Mouse (Mus musculus) retina, embryonic 14.5 days (tissue): ENCODE measurements around the gene Kifc5b.
"Not testable (repeated sequence)": the region's sequence is repeated elsewhere in the genome, so short reads cannot be mapped to it uniquely, and the experiment has no call there.

Source experiments
- DNase-seq: peaks from one replicate; pipeline ENCODE4 v3.0.0-alpha.2; 2015; ENCODE audit warnings: low spot score

The Kifc5b gene

DNA sequence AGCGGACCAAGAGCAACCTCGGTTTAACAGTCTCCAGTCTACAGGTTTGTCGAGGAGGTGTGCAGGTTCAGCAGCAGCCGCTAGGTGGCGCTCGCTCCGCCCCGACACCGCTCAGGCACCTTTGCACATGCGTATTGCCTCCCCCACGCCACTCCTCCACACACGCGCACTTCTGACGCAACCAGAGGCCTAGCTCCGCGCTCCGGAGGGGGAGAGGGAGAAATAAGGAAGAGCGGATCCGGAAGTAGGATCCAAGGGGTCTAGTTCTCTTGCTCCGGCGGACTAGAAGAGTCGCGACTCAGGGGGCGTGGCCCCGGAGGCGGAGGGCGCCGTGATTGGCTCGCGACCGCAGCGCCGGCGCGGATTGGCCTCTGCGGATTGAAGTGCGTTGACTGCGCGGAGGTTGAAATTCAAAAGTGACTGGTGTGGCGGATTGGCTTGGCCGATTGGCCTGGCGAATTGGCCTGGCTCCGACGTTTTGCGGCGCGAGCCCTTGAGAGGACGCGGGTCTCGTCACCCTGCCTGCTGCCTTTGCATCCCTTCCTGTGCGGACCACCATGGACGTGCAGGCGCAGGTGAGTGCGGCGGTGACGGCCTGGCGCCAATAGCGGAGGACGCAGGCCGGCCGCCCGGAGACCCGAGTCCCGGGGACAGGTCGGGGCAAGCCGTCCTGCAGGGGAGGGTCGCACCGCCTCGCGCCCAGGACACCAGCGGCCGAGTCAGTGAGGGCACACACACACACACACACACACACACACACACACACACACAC, at the start of gene Kifc5b:
Gene Kifc5b, plus strand, starts transcription at position 381 of the 772 bp plus-strand sequence.
- peak; percentile 100 for DNase-seq

DNA sequence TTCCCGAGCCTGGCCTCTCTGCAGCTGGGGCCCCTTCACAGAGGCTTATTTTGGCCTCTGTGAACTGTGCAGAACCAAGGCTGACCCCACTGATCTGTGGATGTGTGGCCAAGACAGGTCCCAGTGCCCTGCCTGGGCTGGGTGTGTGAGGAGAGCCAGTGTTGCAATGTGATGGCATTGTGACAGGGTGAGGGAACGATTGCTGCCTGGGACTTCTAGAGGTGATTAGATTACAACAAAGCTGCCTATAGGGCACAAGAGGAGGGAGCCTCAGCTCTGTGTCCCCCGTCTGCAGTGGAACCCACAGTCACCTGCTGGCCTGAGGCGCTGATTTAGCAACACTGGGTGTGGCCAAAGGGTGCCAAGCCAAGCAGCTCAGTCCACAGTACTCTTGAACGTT, 48.1 kb upstream of the Kifc5b start:
- DNase-seq = no peak

DNA sequence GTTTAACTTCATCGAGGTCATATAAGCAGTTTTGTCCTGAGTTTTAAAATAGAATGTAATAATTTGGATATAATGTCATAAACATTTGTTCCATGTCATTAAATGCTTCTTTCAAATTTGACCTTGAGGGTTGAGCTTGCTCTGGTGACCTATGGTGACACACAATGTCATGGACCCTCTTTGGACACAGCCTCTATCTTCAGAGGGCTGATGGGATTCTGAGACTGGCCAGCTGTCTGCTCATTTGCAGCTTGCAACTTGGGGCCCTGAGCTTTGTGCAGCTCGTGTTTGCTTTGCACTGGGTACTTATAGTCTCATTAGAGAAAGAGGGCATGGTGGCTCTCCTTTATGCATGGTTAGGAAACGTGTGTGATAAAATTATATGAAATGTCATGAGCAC, 44.0 kb upstream of the Kifc5b start:
- no peak for DNase-seq

DNA sequence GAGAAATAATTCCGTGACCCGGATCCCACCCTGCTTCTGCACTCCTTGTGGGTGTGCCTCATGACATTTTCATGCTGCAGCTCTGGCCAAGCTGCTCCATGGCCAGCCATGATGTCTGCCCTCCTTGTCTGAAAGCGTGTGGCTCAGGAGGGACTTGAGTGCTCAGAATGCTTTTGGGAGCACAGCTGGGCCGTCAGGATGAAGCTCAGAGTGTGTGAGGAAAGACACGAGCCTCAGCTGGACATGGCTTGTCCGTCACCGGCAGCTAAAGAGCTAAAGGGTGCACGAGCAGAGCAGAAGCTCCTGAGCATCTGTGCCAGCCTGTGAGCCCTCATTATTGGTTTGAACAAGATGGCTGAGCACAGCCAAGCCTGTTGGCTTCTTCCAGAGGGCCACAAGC, 43.4 kb upstream of the Kifc5b start:
- no peak for DNase-seq

DNA sequence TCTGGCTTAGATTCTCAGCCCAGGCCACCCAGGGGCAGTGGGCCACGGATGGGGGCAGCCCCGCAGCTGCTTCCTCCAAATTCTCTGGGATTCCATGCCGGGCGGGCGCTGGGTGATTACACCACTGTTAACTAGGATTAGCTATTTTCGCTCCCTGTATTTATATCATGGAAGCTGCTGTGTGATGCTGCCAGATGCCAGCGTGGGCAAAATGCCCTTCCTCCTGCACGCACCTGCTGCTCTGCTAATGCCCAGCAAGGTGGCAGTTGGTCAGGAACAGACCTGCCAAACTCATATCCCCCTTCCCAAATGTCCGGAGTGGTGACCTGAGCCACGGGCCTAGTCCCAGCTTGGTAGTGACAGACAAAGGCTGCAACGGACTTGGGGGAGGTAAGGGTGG, 42.3 kb upstream of the Kifc5b start:
- no peak for DNase-seq

DNA sequence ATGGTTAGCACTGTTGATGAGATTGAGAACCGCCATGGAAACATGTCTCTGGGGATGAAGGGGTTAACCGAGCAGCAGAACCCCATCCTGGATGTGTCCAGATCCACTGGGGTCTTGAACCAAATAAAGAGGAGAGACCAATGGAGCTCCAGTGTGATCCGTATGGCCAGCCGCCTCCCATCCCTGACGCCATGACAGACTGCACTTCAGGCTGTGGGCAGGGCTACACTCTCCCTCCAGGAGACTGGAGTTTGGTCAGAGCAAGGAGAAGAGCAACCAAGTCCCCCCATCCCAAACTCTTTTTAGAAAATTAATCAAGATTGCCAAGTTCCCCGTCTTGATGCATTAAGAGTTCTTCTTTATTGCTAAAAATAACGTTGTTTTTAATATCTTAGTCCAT, 39.0 kb upstream of the Kifc5b start:
- no peak for DNase-seq

DNA sequence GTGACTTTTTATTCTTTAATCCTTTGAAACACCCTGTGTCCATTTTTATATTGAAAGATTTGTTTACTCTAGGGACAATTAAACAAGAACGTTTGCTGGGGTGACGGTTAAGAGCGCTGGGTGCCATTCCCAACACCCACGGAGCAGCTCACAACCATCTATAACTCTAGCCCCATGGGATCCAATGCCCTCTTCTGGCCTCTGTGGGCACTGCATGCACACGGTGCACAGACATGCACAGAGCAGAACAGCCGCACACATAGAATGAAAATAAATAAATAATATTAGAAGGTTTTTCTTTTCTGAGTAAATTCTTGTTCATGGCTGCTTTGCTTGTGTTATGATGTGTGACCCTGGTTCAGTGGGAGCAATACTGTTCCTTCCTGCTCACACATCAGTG, 37.7 kb upstream of the Kifc5b start:
- DNase-seq = no peak

DNA sequence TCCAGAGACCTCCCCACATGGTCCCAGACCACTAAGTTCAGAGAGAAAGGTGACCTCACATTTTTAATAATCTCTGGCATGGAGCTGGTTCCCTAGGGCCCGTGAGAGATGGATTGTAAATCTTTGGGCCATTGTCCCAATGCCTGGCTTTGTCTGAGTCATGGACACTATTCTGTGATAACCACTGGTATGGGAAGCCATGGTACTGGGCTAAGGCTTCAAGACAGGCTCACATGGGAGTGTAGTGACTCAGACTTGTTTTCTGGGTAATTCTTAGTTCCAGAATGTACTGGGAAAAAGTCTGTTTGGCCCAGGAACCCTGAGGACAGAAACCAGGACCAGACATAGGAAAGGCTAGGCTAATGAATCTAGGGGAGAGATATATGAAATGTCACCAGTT, 34.2 kb upstream of the Kifc5b start:
- no peak for DNase-seq

DNA sequence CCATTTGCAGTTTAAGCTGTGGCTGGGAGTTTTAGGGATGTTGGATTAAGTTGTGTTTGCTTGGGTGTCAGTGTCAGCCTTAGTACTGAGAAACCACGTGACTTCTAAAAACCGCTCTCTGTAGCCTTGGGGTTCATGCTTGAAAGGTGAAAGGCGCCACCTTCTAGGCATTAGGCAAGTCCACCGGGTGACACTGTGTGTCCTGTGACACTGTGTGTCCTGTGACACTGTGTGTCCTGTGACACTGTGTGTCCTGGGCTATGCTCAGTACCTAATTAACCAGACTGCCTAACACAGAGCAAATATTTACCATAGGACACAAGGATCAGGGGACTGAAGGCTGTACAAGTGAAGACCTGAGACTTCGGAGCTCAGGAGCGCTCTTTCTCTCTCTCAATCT, 33.3 kb upstream of the Kifc5b start:
- no peak for DNase-seq

DNA sequence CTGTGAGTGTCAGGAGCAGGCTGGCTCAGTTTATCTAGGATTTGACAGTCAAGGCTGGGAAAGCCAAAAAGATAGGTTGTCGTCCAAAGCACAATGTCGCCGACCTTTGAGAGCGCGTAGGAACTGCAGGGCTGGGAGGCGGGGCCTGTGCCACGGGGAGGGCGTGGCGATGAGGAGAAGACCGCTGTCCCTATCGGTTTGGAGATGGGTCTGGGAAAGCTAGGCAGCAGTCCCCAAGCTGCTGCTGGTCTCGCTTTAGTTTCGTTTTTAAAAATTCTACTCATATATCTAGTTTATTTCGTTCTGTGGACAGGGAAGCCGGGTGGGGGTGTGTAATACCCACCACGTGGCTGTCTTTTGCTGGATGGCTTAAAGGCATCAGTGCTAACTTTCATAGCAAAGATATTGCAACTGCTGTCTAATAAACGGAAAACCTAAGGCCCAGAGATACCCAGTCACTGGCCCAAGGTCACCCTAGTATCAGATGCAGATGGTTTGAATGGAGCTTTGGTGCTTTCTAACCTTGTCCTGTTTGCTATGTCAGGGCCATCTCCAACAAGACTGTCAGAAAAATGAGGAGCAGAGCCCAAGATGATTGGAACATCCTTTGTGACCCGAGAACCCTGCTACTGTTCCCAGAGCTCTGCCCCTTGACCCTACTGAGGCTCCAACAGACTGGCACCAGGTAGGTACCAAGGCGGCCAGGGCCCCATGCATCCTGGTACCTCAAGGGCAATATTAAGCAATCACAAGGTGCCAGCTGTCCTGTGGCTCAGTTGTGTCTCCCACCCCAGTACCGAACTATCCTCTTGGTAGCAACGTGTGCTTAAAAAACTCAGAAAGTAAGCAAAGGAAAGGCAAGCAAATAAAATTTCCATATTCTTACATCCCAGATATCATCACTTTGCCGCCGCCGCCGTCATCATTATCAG, 31.6 kb upstream of the Kifc5b start:
- peak; percentile 81 for DNase-seq

DNA sequence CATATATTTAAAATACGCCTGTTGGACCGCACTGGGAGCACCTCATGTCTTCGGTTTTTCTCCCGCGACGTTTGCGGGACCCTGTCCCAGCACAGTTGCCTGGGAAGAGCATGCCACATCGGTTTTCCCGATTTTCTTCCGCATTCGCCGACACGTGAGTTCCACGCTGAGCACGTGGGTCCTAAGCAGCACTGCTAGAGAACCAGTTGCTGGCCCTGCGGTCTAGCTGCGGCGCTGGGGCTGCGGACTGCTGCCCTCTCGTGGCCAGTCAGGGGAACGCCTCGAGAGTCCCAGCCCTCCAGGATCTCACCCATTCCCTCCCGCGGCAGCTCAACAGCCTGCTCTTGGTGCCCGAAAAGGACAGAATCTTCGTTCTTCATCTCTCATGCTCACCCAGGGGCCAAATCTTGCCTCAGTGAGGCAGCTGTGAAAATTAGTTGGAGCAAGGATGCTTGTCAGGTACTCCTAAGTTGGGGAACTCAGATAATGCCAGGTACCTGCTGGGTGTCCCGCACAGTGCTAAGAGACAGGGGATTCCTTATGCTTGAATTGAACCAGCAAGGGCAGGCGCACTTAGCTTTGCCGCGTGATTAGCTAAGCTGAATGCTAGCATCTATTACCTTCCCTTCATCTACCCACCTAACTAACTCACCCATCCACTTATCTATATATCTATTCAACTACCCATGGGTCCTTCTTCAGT, 30.7 kb upstream of the Kifc5b start:
- DNase-seq = peak; percentile 94

DNA sequence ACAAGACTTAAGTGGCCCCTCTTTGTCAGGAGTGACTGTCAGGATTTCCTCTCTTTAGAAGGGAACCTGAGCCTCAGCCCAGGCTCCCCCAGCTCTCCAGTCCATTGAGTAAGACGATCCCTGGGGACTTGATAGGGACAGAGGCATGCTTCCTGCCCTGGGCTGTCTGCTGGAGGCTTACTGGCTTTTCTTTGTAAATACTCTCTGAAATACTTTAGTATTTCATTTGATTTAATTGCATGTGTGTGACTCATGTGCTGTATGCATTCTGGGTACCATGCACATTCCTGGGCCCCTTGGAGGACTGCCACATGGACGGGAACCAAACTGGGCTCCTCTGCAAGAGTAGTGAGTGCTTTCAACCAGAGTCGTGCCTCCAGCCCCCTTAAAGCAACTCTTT, 29.0 kb upstream of the Kifc5b start:
- DNase-seq = no peak

DNA sequence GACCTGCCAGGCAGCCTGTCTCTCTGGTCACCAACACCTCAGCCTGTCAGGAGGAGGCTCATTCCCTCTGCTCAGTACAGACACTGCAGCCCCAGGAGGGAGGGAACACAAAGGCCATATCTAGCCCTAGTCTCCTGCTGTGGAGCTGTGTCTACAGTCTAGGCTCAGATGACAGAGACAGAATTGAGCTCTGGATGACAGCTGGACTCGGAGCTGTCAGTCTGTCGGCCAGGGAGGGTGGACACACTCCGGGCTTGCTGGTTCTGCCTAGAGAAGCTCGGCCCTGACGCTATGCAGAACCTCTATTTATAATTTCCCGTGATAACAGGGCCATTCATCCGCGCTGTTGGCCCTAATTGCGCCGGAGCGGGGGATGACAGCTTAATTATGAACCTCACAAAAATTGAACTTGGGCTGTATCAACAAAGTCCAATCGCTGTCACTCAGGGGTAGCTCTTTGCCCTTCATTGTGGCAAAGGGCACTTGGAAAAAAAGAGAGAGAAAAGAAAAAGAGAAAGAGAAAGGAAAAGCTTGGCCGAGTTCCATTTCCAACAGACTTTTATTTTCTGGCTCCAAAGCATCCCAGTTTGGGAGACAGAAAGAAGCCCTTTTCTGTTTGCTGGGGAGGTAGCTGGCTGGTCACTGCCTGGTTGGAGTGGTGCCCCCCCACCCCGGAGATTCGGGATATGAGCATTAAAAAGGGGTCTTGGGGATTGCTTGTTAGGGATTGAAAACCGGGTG, 24.1 kb upstream of the Kifc5b start:
- peak; percentile 51 for DNase-seq

DNA sequence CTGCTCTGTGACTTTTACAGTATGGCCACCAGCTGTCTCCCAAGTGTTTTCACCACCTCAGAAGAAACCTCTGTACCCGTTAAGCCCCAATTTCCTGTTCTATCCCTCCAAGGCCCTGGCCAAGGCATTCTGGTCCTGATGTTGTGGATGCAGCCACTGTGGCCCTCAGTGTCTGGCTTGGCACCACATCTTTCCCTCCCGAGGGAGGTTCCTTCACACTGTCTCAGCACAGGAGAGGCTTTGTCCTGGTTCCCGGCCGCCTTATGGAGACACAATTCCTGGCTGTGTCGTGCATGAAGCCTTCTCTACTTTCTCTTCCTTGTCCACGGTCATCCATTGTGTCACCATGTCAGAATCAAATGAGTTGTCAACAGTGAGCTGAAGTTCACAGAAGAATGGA, 23.4 kb upstream of the Kifc5b start:
- DNase-seq = no peak

DNA sequence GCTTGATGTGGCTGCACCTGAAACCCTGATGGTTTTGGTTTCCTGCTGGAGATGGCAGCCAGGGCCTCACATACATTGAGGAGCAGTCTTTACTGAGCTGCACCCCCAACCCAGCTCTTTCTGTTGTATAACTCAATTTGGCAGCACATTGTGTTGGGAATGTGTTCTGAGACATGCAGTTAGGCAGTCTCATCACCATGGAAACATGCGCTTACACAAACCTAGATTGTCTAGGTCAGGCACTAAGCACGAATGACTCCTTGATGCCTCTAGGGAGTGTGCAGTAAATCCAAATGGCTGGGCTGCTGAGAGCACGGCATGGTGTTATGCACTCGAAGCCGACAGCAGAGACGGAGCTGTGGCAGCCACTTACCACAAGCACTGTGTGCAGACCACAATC, 22.5 kb upstream of the Kifc5b start:
- DNase-seq = no peak

DNA sequence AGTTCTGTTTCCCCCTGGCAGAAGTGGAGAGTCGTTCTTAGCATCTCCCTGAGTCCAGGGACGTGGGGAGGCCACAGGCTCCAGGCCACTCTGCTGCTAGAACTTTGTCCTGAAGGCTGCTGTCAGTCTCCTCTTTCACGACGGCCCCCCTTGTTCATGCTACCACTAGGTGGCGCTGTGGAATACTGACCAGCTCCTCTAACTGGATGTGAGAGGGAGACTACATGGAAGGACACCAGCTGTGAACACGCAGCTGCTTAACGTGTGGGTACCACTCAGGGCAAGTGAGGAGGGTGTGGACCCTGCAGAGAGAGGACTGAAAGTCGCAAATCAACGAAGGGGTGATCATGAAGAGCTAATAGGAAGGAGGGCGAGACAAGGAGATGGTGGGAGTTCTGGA, 21.3 kb upstream of the Kifc5b start:
- peak; percentile 85 for DNase-seq

DNA sequence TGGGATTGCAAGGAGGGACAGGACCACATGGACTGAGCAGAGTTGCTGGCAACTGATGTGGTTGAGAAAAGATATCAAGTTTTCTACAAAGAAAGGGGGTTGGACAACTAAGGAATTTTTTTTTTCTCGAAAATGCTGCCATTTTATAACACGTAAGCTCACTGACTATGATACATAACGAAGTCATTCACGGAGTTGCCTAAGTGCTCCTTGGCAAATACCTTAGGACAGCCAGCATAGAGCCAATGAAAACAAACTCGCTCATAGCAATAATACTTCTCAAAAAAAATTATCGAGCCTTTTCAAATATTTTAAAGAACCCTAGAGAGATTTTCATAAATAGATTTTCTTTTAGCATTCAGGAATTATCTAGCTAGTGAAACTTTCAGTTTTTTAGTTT, 16.0 kb upstream of the Kifc5b start:
- no peak for DNase-seq

DNA sequence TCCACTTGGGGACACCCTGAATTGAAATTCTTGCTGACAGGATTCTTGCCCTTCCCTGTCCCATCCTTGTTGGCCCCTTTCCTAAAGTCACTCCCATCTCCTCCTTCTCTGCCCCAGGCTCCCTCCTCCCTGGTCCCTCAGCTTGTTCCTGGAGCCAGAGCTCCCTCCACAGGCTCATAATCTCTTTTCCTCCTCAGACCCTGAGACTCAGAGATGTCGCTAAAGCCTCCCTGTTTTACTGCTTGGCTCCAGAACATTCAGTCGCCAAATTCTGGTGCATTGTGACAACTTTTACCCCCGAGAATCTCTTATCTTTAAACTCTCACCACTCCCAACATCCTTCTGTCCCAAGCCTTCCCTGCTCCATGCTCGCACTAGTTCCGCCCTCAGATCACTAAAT, 12.6 kb upstream of the Kifc5b start:
- DNase-seq = no peak

DNA sequence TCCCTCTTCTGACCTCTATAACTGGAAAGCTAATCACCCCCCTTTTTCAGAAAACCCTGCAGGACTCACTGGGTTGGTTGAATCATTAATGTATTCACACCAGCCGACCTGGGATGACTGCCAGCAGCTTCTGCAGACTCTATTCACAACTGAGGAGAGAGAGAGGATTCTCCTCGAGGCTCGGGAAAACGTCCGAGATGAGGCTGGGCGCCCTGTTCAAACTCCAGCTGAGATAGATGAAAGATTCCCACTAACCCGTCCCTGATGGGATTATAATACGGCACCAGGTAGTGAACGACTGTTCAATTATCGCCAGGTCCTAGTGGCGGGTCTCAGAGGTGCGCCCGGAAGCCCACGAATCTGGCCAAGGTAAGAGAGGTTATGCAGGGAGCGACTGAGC, 9.4 kb upstream of the Kifc5b start:
- not testable (repeated sequence) for DNase-seq

DNA sequence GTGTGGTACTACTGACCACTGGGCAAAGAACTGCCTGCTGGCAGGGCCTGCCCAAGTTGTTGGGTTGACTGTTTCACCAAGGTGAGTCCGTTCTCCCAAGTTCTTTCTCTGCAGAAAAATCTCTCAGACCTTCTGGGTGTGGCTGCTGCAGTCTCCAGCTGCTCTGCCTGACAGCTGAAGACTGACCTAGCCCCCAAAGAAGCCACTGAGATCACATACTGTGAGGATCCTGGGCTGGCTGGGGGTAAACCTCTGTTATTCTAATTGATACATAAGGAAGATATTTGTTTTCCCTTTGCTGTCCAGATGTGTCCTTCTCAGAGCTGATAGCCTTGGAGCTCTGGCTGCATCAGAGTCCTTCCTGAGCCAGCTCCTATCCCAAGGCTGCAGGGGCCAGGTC, 1.6 kb upstream of the Kifc5b start:
- no peak for DNase-seq

DNA sequence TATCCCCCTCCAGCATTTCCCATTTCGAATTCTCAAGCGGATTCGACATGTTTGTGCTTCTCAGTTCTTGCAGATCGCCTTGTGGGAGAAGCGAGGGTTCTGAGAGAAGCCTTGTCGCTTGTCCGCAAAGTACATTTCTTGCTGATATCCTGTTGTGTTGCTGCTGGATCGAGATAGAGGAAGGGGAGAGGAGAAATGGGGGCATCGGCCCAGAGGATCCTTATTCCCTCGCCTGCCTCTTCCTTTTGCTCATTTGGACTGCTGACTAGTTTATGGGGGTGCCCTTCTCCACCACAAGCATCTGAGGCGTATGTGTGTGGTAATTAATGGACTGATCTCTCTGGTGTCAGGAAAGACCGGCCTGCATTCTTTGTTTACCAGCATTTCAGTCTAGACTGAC, 669 bp downstream of the Kifc5b start:
- not testable (repeated sequence) for DNase-seq

DNA sequence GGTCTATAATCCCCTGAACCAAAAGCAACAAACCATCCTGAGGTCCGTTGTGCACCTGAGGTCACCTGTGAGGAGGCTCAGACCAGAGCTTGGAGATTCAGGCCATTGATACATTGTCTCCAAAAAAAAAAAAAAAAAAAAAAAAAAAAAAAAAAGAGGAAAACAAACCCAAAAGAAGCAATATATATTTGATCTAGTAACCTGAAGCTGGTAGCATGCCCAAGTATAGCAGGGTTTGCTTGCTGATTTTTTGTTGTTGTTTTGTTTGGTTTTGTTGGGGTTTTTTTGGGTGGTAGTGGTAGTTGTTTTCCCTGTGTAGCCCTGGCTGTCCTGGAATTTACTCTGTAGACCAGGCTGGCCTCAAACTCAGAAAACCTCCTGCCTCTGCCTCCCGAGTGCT, 1.5 kb downstream of the Kifc5b start:
- no peak for DNase-seq
